Mouse (Mus musculus) gastrocnemius, adult 18-20 months (tissue): ENCODE results near the gene Pola2. TPM values are rescaled to one million over a fixed set of nuclear protein-coding genes. Genes with fewer than 3 reads are reported as not detected.

Experiments used
- DNase-seq: peaks from one replicate; pipeline ENCODE4 v3.0.0; 2021; ENCODE audit warnings: low spot score
- total RNA-seq, 2 experiments: library from RNA; stranded (reverse); gene quantifications; 2 replicates each; pipeline ENCODE4 v1.2.3; 2021

Pola2 gene
- total RNA-seq, 2 experiments from 2014 or later = 6.2 to 8.7 TPM

GRCm38 (mm10) chr19:5937836-5938406 lies 26.1 kb downstream of the Pola2 start:
- no peak for DNase-seq

- no peak for DNase-seq
Observed at GRCm38 (mm10) chr19:5937095-5937835, 26.7 kb downstream of the Pola2 start.

GRCm38 (mm10) chr19:5935691-5936090 lies 28.3 kb downstream of the Pola2 start:
- no peak for DNase-seq

- peak; percentile 54 for DNase-seq
Observed at GRCm38 (mm10) chr19:5935266-5935665, 28.7 kb downstream of the Pola2 start.

GRCm38 (mm10) chr19:5929634-5930596 lies 34.1 kb downstream of the Pola2 start:
- no peak for DNase-seq

- DNase-seq = no peak
Observed at GRCm38 (mm10) chr19:5928546-5928945, 35.5 kb downstream of the Pola2 start.

- no peak for DNase-seq
Observed at GRCm38 (mm10) chr19:5928104-5928503, 35.9 kb downstream of the Pola2 start.

GRCm38 (mm10) chr19:5927532-5927931 lies 36.5 kb downstream of the Pola2 start:
- DNase-seq = no peak

GRCm38 (mm10) chr19:5927026-5927425 lies 37.0 kb downstream of the Pola2 start:
- DNase-seq = no peak

GRCm38 (mm10) chr19:5925311-5925855 lies 38.6 kb downstream of the Pola2 start:
- DNase-seq = no peak

- DNase-seq = peak; percentile 97
Observed at GRCm38 (mm10) chr19:5924713-5925093, 39.3 kb downstream of the Pola2 start, which contains the start of gene Cdc42ep2. Gene Cdc42ep2 (minus strand): TSS chr19:5924816.

GRCm38 (mm10) chr19:5923990-5924712 lies 39.9 kb downstream of the Pola2 start:
- DNase-seq = peak; percentile 93

GRCm38 (mm10) chr19:5922963-5923362 lies 41.0 kb downstream of the Pola2 start:
- no peak for DNase-seq

- peak; percentile 68 for DNase-seq
Observed at GRCm38 (mm10) chr19:5922119-5922942, 41.7 kb downstream of the Pola2 start.

GRCm38 (mm10) chr19:5921715-5922114 lies 42.3 kb downstream of the Pola2 start:
- no peak for DNase-seq

GRCm38 (mm10) chr19:5913007-5913719 lies 50.8 kb downstream of the Pola2 start, which contains the start of gene Dpf2:
Gene Dpf2 (minus strand): TSS chr19:5913010.
- DNase-seq = no peak

GRCm38 (mm10) chr19:5912103-5913006 lies 51.6 kb downstream of the Pola2 start:
- DNase-seq = peak; percentile 98

- no peak for DNase-seq
Observed at GRCm38 (mm10) chr19:5911430-5912102, 52.4 kb downstream of the Pola2 start.
